Mouse (Mus musculus): ENCODE measurements around the gene Dph7.

GRCm38 (mm10) chr2:24926965-24927358 lies 35.2 kb upstream of the Dph7 start:
- TF ChIP-seq GATA1 (IDR thresholded peaks at IDR 0.05; ENCODE audit: borderline replicate concordance, low read length) = no peak
- TF ChIP-seq FLI1 (IDR thresholded peaks at IDR 0.05; ENCODE audit: low read length) = no peak

Measured in megakaryocyte, embryonic 14.5 days (primary cell).